Mouse (Mus musculus) cerebellum, postnatal 4 days (tissue): Measurements from ENCODE around the gene Cdyl2.

Experiments
- DNase-seq, 2 experiments: peaks; one replicate each; pipeline ENCODE4 v3.0.0; 2022; ENCODE audit warnings: low spot score in 2 of 2, mixed read lengths in 1 of 2

Cdyl2 gene

GRCm38 (mm10) chr8:116732684-116733647 is at the start of gene Cdyl2:
Cdyl2 (minus strand) TSS chr8:116732991.
- DNase-seq: peak; percentile 52 to 69

GRCm38 (mm10) chr8:116780594-116780993 is 47.8 kb upstream of the Cdyl2 start:
- DNase-seq: no peak

GRCm38 (mm10) chr8:116774220-116774619 is 41.4 kb upstream of the Cdyl2 start:
- DNase-seq: no peak

GRCm38 (mm10) chr8:116772727-116773126 is 39.9 kb upstream of the Cdyl2 start:
- no peak for DNase-seq

- no peak for DNase-seq
Observed at GRCm38 (mm10) chr8:116771797-116772343, 39.1 kb upstream of the Cdyl2 start.

- no peak for DNase-seq
Observed at GRCm38 (mm10) chr8:116770756-116771155, 38.0 kb upstream of the Cdyl2 start.

GRCm38 (mm10) chr8:116756174-116756573 is 23.4 kb upstream of the Cdyl2 start:
- no peak for DNase-seq

- DNase-seq: peak in 1 of 2 experiments; percentile 20
Observed at GRCm38 (mm10) chr8:116755557-116755956, 22.8 kb upstream of the Cdyl2 start.

GRCm38 (mm10) chr8:116740726-116741125 is 7.9 kb upstream of the Cdyl2 start:
- no peak for DNase-seq

- DNase-seq: no peak
Observed at GRCm38 (mm10) chr8:116735306-116735705, 2.5 kb upstream of the Cdyl2 start.

GRCm38 (mm10) chr8:116734176-116734575 is 1.4 kb upstream of the Cdyl2 start:
- DNase-seq: no peak

GRCm38 (mm10) chr8:116733648-116734014 is 840 bp upstream of the Cdyl2 start:
- no peak for DNase-seq

GRCm38 (mm10) chr8:116731976-116732683 is 661 bp downstream of the Cdyl2 start:
- peak in 1 of 2 experiments; percentile 9 for DNase-seq

- DNase-seq: no peak
Observed at GRCm38 (mm10) chr8:116721451-116721850, 11.3 kb downstream of the Cdyl2 start.

GRCm38 (mm10) chr8:116707496-116707895 is 25.3 kb downstream of the Cdyl2 start:
- DNase-seq: no peak

- DNase-seq: no peak
Observed at GRCm38 (mm10) chr8:116702501-116702900, 30.3 kb downstream of the Cdyl2 start.

GRCm38 (mm10) chr8:116692931-116693330 is 39.9 kb downstream of the Cdyl2 start:
- DNase-seq: no peak

GRCm38 (mm10) chr8:116689741-116690140 is 43.0 kb downstream of the Cdyl2 start:
- no peak for DNase-seq

GRCm38 (mm10) chr8:116676174-116676573 is 56.6 kb downstream of the Cdyl2 start:
- no peak for DNase-seq

- DNase-seq: no peak
Observed at GRCm38 (mm10) chr8:116673966-116674805, 58.6 kb downstream of the Cdyl2 start.

- no peak for DNase-seq
Observed at GRCm38 (mm10) chr8:116673493-116673892, 59.3 kb downstream of the Cdyl2 start.
